Mouse (Mus musculus): Measurements from ENCODE around the gene Cabin1.

GRCm38 (mm10) chr10:75708633-75708992, 55.5 kb downstream of the Cabin1 start:
- no peak for TF ChIP-seq ZNF384 (IDR thresholded peaks at IDR 0.05; ENCODE audit: low read depth, low read length)
- no peak for TF ChIP-seq HCFC1 (IDR thresholded peaks at IDR 0.05; ENCODE audit: borderline replicate concordance, insufficient read depth, low read length)
- no peak for TF ChIP-seq CHD2 (IDR thresholded peaks at IDR 0.05; ENCODE audit: low read depth, low read length)
- no peak for TF ChIP-seq MAFK (IDR thresholded peaks at IDR 0.05; ENCODE audit: insufficient read depth, low read depth, low read length)
